Mouse (Mus musculus) G1E (cell line): Measurements from ENCODE around the gene Hcn1. TPM values are rescaled to one million over a fixed set of nuclear protein-coding genes. Genes with fewer than 3 reads are reported as not detected.

Source experiments
- ATAC-seq: 2 replicates; pipeline ENCODE4 v1.8.0; 2016; ENCODE audit warnings: mild to moderate bottlenecking; ENCODE audit not compliant: insufficient number of reproducible peaks, poor library complexity, low FRiP score, severe bottlenecking; ENCODE audit errors: extremely low read depth
- DNase-seq: peaks from one replicate; pipeline ENCODE4 v3.0.0; 2012; ENCODE audit warnings: low spot score
- H3K27me3 ChIP-seq: 2 replicates; pipeline ENCODE4 v1.6.1; 2012; ENCODE audit warnings: mild to moderate bottlenecking, low read length, inconsistent platforms; ENCODE audit not compliant: insufficient read depth
- H3K36me3 ChIP-seq: replicated peaks from 2 replicates; pipeline ENCODE3; 2012; ENCODE audit warnings: mild to moderate bottlenecking, inconsistent platforms
- H3K4me1 ChIP-seq: 2 replicates; pipeline ENCODE4 v1.6.1; 2012; ENCODE audit warnings: low read depth, low read length, inconsistent platforms, mixed read lengths; ENCODE audit not compliant: insufficient read depth
- H3K4me3 ChIP-seq: 2 replicates; pipeline ENCODE4 v1.5.1; 2012; ENCODE audit warnings: low read depth, mild to moderate bottlenecking, inconsistent platforms, low read length, moderate library complexity, mixed read lengths
- H3K9me3 ChIP-seq: replicated peaks from 2 replicates; pipeline ENCODE4 v1.6.1; 2012; ENCODE audit warnings: inconsistent platforms
- CTCF ChIP-seq: IDR thresholded peaks from 2 replicates; pipeline ENCODE4 v1.5.1; 2012; ENCODE audit warnings: low read depth, low read length, inconsistent platforms, mixed read lengths
- GATA1 ChIP-seq: IDR thresholded peaks from 2 replicates; pipeline ENCODE4 v1.6.1; 2012; ENCODE audit warnings: borderline replicate concordance, low read length, inconsistent platforms, mixed read lengths
- GATA2 ChIP-seq: IDR thresholded peaks from 2 replicates; pipeline ENCODE4 v1.6.1; 2012; ENCODE audit warnings: low read depth, low read length, inconsistent platforms, borderline replicate concordance
- POLR2AphosphoS5 ChIP-seq: IDR thresholded peaks from 2 replicates; pipeline ENCODE4 v1.6.1; 2012; ENCODE audit warnings: low read depth, low read length, inconsistent platforms; ENCODE audit not compliant: insufficient replicate concordance
- TAL1 ChIP-seq: conservative IDR thresholded peaks from 2 replicates; pipeline ENCODE4 v1.6.1; 2012; ENCODE audit warnings: low read depth, low read length, inconsistent platforms, mixed read lengths
- polyA plus RNA-seq: library from polyadenylated mRNA; stranded (reverse); fragments of >175 nt; gene quantifications from 2 replicates; pipeline ENCODE4 v1.2.3, GENCODE M21; 2012
- total RNA-seq, 2 experiments: library from RNA; stranded (forward) in 1 of 2; stranded (reverse) in 1 of 2; fragments of 200-1000 nt in 1 of 2; fragments of >200 nt in 1 of 2; fragmentation: Nextera tagmentation in 1 of 2; gene quantifications; 2 replicates each; pipeline ENCODE4 v1.2.3; 2014 to 2017

The Hcn1 gene
- total RNA-seq (2014; fragmentation: Nextera tagmentation) (not detected in 2 replicates), total RNA-seq (2017) (under 0.01 and 0.11 TPM in 2 replicates), polyA plus RNA-seq (not detected in 2 replicates)

- H3K9me3 ChIP-seq, result peaks cover 27% of the 10 kb centered on the region
- H3K4me1 ChIP-seq, result no peaks in the 10 kb centered on the region
- H3K36me3 ChIP-seq, result no peaks in the 10 kb centered on the region
- no peak for ATAC-seq
- no peak for TF ChIP-seq GATA1
- TF ChIP-seq GATA2, result no peak
- no peak for TF ChIP-seq TAL1
- no peak for TF ChIP-seq CTCF
- no peak for TF ChIP-seq POLR2AphosphoS5
- DNase-seq, result no peak
- H3K4me3 ChIP-seq, result no peak within 1 kb of the TSS; the same call in 1 of the 2 replicates
- H3K27me3 ChIP-seq, result no peaks in the 10 kb centered on the region
Measured at GRCm38 (mm10) chr13:117602181-117602580, at the start of gene Hcn1. Gene Hcn1, plus strand, starts transcription at chr13:117602320.

- H3K4me1 ChIP-seq, result no peaks in the 10 kb centered on the region
- ATAC-seq (no peak), DNase-seq (no peak)
- H3K4me3 ChIP-seq, result no peak overlapping the region
- no peaks in the 10 kb centered on the region for H3K27me3 ChIP-seq
- TF ChIP-seq GATA2, result no peak
- no peak for TF ChIP-seq CTCF
- TF ChIP-seq TAL1, result no peak
- no peak for TF ChIP-seq POLR2AphosphoS5
- no peak for TF ChIP-seq GATA1
- H3K36me3 ChIP-seq, result no peaks in the 10 kb centered on the region
- peaks cover 10% of the 10 kb centered on the region for H3K9me3 ChIP-seq
Measured at GRCm38 (mm10) chr13:117567251-117567650, 34.9 kb upstream of the Hcn1 start.

DNA sequence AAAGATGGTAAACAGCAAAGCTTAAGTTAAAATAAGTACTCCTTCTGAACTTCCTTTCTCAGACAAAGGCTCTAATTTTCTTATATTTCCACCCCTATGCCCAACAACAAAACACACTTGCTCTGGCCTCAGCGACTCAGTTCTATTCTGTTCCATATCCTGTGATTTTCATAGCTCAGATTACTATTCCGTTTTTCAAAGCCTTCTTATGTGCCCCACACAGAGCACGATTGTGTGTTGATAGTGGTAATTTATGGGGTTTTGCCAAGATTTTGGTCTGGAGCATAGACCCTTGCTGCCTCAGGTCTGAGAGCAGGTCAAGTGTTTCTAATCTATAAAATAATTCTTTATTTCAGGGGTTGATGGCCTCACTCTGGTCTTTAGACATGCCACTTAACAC is 30.4 kb upstream of the Hcn1 start:
- Histone ChIP-seq H3K27me3 (no peaks in the 10 kb centered on the region), H3K4me3 (no peak overlapping the region), H3K9me3 (peaks cover 10% of the 10 kb centered on the region), H3K36me3 (no peaks in the 10 kb centered on the region), H3K4me1 (no peaks in the 10 kb centered on the region)
- DNase-seq (no peak), ATAC-seq (no peak)
- TF ChIP-seq GATA1 (no peak), TAL1 (no peak), POLR2AphosphoS5 (no peak), CTCF (no peak), GATA2 (no peak)

GRCm38 (mm10) chr13:117594494-117595182 is 7.5 kb upstream of the Hcn1 start:
- H3K4me3 ChIP-seq, result no peak overlapping the region
- no peaks in the 10 kb centered on the region for H3K4me1 ChIP-seq
- DNase-seq (no peak), ATAC-seq (no peak)
- TF ChIP-seq GATA2 (no peak), CTCF (no peak), TAL1 (no peak), GATA1 (no peak), POLR2AphosphoS5 (no peak)
- H3K9me3 ChIP-seq, result peaks cover 11% of the 10 kb centered on the region
- H3K27me3 ChIP-seq, result no peaks in the 10 kb centered on the region
- no peaks in the 10 kb centered on the region for H3K36me3 ChIP-seq

GRCm38 (mm10) chr13:117595183-117595532 is 7.0 kb upstream of the Hcn1 start:
- no peak for TF ChIP-seq CTCF
- no peak for TF ChIP-seq POLR2AphosphoS5
- TF ChIP-seq GATA2, result no peak
- TF ChIP-seq GATA1, result no peak
- TF ChIP-seq TAL1, result no peak
- H3K9me3 ChIP-seq, result peaks cover 11% of the 10 kb centered on the region
- no peak for DNase-seq

DNA sequence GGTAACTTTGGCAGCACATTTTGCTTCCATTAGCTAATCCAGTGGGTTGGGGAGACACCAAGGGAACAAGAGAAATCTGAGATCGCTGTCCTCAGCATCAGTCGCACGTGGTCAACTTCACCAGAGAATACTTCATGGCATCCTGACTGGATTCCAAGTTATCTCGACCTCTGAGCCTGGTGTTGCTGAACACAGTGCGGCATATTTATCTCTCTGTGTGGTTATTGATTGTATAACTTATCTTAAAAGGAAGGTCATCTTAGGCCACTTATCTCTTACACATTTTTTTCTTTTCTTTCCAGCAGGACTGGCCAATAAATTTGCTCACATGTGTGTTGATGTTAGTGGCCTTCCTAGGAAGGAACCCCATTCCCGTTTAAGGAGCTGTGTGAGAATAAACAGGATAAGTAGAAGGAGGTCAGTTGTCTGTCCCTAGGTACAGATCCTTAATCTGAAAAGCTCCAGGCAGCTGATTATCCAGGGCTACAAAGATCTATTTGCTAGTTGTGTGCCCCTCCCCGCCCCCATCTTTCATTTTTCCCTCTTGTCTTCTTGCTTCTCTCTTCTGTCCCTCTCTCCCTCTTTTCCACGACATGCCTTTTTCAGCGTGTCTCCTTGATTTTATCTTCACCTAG is 672 bp upstream of the Hcn1 start:
- Histone ChIP-seq H3K4me1 (no peaks in the 10 kb centered on the region), H3K27me3 (no peaks in the 10 kb centered on the region), H3K9me3 (peaks cover 27% of the 10 kb centered on the region), H3K4me3 (no peak overlapping the region), H3K36me3 (no peaks in the 10 kb centered on the region)
- no peak for ATAC-seq
- no peak for DNase-seq
- no peak for TF ChIP-seq TAL1
- no peak for TF ChIP-seq CTCF
- TF ChIP-seq GATA1, result no peak
- no peak for TF ChIP-seq GATA2
- no peak for TF ChIP-seq POLR2AphosphoS5

More at GRCm38 (mm10) chr13:117595183-117595532, 7.0 kb upstream of the Hcn1 start:
- Histone ChIP-seq H3K36me3 (no peaks in the 10 kb centered on the region), H3K4me3 (no peak overlapping the region), H3K27me3 (no peaks in the 10 kb centered on the region), H3K4me1 (no peaks in the 10 kb centered on the region)
- ATAC-seq, result no peak
